Mouse (Mus musculus): Measurements from ENCODE around the gene Prr23a3. TPM values are rescaled to one million over a fixed set of nuclear protein-coding genes. Genes with fewer than 3 reads are reported as not detected.

Prr23a3 gene
- not detected for total RNA-seq (2022)

DNA sequence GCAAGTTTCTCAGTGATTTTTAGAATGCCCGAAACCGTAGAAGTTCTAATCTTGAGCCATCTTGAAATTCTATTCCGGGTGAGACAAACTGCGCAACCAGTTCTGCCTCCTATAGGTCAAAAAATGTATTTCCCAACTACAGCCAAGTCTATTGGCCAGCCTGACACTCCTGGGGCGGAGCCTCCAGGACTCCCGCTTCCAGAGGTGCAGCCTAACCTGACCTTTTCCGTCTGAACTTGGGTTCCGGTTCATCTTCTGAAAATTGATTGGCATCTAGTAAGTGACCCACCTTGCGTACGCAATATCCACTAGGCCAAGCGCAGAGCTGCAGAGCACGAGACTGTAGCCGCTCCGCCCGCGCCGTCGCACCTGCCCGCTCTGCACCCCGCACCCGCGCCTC is at the start of gene Prr23a3:
Gene Prr23a3 (plus strand): TSS at position 197 of the 400 bp plus-strand sequence.
- no peak for DNase-seq (ENCODE audit: low spot score in 2 of 2)

DNA sequence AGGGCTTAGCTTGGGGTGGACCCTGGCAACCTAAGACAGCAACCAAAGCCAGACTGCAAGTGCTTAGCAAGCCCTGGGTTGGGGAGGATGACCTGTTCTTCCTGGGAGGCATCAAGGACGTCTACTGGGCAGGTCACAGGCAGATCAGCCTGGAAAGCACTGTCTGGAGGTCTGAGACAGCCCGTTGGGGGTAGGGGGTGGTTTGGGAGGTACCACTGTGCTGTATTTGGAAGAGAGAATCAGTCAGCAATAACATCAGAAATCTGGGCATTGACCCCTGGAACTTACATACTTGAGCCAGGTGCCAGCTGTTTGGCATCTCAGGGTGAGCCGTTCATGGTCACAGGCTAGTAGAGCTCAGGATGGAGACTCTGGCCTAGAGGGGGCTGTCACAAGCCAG is 48.5 kb upstream of the Prr23a3 start:
- no peak for DNase-seq (ENCODE audit: low spot score in 2 of 2)

DNA sequence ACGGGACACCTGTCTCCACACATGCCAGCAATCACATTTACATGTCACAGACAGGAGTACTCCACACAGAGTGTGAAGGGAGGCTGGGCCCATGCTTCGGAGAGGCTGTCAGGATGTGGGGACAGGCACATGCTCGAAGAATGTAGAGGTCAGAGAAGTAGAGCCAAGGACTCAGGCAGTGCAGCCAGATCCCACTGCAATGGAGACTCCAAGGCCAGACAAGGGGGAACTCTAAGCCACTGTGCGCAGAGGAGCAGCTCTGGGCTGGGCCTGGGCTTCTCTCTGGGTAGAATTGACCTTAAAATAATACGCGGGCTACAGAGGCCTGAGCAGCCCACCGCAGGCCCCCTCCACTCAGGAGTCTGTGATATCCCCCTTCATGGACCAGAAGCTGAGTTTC is 47.0 kb upstream of the Prr23a3 start:
- no peak for DNase-seq (ENCODE audit: low spot score in 2 of 2)

DNA sequence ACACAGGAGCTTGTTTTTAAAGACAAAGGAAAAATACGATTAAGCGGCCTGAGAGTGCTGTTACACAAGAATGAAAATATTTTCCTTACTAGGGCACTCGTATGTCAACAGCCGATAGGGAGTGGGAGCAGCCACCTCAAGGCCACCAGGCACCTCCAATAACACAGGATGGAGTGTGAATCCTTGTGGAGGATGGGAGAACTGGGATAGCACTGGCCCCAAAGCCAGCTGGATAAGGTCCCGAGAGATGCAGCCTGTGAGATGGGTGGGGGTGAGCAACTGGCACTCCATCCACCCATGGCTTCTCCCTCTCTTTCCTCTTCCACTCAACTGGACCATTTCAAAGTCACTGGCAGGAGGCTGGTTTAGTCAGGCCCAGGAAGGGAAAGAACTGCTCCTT is 45.6 kb upstream of the Prr23a3 start:
- no peak for DNase-seq (ENCODE audit: low spot score in 2 of 2)

DNA sequence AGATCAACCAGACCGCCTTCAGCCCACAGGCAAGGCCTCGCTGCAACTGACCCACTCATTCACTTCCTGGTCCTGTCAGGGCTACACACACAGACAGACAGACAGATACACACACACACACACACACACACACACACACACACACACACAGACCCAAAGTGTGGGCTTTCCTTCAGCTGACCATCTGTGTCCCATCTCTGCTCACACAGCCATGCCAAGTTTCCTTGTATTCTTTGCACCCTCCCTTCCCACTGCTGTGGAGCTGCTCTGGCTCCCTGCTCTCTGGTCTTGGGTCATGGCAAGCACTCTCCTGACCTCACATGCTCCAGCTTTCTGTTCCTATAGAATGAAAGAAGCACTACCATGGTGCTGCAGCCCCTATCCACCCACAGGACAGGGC is 45.1 kb upstream of the Prr23a3 start:
- no peak for DNase-seq (ENCODE audit: low spot score in 2 of 2)

DNA sequence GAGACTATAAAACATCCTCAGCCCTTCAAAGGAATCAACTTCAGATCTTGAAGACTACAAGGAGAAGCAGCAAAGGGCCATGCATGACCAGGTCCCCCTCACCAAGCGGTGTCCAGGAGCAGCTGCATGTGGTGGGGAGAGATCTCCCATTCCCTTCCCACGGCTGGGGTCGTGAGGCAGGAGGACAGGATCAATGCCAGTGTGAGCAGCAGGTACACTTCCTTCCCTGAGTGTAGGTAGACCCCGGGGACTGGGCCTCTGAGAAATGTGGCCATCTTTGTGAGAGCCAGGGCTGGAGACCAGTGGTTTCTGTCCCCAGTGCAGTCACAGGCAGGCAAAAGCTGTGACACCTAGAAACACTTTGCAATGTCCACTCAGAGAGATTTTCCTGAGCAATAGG is 44.1 kb upstream of the Prr23a3 start:
- DNase-seq (ENCODE audit: low spot score in 2 of 2): no peak

DNA sequence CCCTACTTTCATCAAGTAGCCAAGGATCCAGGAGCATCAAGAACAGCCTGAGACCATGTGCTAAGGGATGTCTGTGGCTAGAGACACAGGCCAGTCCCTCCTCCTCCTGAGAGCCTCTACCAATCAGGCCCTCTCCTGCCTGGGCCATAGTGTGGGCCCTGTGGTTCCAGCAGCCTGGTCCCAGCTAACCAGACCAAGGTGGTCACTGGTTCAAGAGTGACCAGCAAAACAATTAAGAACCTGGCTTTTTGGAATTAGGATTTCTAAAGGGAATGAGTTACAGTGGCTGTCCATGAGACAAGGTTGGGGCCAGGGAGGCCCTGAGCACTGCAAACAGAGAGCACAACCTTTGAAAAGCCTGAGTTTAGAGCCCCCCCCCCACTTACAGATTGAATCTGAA is 43.5 kb upstream of the Prr23a3 start:
- DNase-seq (ENCODE audit: low spot score in 2 of 2): no peak

DNA sequence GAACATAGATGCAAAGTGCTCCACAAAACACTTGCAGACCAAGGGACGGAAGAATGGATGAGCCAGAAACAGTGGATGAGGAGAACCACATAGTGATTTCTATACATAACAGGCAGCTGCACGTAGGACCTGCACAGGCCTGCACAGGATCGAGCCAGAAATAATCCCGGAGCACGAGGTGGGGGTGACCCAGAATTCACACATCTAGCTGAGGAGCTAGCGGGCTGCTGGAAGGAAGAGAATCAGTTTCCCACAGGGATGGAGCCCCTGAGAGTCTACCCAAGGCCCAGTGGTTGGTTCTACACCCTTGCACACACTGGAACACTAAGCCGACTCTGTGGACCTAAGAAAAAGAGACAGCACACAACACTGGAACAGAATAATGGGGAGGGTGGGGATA is 40.8 kb upstream of the Prr23a3 start:
- DNase-seq (ENCODE audit: low spot score in 2 of 2): no peak

DNA sequence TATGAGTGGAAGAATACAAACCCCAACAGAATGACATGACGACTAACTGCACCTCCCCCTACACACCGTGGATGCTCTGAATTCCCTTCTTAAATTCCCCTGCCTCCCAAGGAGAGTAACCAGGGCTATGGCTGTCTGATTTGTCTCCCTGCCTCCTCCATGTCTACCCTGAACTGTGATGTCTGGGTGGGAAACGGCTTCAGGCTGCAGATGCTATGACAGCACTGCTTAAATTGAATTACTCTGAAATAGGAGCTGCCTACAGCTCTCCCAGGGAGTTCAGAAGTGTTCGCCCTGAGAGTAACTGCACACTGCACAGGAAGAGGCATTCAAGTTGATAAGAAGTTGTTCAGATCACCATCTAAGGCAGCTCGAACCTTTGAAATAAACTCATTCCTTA is 35.1 kb upstream of the Prr23a3 start:
- no peak for DNase-seq (ENCODE audit: low spot score in 2 of 2)

DNA sequence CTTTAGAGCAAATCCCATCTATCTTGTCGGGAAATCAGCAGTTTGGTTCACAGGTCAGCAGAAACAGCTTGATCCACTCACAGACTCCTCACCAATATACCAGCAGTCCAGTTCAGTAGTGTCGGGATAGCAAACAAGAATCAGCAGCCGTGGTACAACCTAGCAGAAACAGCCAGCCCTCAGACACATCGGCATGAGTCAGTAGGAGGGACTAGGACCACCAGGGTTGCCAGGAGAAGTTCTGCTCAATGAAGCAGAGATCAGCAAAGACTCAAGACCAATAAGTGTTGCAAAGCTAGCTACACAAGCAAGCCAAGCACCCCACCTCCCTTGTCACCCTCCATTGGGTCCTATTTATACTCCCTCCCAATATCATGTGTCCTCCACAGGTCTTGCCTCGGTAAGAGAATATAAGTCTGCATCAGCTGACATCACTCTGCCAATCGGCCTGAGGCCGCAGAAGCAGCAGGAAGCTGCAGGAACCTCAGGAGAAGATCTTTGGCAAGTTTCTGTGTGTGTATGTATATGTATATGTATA is 27.0 kb upstream of the Prr23a3 start:
- DNase-seq (ENCODE audit: low spot score in 2 of 2): no peak

DNA sequence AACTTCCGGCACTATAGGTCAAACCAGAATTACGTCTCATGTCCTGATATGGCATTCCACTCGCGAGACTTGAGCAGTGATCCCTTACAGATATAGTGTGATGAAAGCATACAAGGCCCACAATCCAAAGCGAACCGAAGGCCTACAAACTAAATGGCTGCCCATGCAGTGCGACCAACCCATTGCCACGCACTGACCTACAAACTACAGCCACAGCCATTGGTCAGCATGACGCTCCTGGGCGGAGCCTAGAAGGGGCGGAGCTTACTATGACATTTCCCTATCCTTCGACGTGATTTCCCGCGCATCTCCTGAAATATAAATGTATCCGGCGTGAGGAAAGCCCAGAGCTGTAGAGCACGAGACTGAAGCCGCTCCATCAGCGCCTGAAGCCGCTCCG is 22.4 kb upstream of the Prr23a3 start, which contains the start of gene Prr23a1:
Gene Prr23a1 (plus strand): TSS at position 387 of the 400 bp plus-strand sequence.
- no peak for DNase-seq (ENCODE audit: low spot score in 2 of 2)

DNA sequence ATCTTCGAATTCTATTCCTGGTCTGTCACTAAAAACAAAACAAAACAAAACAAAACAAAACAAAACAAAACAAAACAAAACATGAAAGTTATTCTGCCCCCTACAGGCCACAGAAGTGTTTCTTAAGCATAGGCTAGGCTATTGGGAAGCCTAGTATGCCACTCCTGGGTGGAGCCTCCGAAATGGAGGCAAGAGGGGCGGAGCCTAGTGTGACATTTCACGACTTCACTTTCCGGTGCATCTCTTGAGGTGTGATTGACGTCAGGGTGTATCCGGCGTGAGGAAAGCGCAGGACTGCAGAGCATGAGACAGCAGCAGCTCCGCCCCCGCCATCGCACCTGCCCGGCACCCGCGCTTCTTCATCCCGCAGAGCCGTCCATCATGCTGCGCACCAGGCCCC is 8.4 kb upstream of the Prr23a3 start, which contains the start of gene Prr23a2:
Gene Prr23a2 (plus strand): TSS at position 285 of the 400 bp plus-strand sequence.
- DNase-seq (ENCODE audit: low spot score in 2 of 2): no peak

DNA sequence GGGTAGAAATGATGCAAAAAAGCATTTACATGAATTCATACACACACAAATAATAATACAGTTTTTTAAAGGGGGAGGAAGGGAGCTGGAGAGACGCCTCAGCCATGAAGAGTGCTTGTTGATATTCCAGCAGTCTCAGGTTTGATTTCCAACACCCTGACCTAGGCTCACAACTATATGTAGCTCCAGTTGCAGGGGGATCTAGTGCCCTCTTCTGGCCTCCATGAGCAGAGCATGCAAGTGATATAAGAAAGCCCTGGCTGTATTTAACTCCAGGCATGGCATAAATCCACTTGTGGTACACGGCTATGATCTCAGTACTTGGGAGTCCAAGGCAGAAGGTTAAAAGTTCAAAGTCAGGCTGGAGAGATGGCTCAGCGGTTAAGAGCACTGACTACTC is 1.1 kb upstream of the Prr23a3 start:
- DNase-seq (ENCODE audit: low spot score in 2 of 2): no peak

DNA sequence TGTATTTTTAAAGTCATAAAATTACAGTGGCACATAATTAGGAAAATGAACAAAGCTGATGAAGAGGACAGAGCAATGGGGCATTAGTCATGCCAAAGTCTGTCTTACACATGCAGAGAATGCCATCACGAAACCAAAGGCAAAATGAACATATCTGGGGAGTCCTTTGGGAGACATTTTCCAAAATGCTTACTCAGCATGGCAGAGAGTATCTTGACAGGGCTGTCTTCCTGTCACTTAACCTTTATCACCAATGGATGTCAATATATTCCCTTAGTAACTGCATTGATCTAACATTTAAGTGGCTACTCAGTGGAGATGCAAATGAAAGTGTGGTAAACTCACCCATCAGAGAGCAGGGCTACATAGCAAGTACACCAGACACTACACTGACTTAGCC is 36.9 kb downstream of the Prr23a3 start:
- DNase-seq (ENCODE audit: low spot score in 2 of 2): no peak

DNA sequence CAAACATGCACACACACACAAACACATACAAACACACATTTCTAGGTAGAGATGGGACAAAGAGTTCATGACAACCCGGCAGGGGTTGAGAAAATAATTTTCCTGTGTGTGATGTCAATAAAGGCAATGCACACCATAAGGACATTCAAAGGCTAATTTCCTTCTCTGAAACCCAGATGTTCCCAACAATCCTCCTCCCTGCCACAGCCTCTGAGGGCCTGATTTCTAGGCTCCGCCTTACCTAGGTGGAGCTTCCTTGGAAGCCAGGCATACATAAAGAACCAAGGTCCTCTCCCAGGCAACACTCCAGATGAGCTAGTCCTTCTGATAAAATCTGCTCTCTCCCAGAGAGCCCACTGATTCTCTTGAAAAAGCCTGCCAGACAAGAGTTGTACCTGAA is 38.3 kb downstream of the Prr23a3 start, which contains the start of gene 7420426K07Rik:
Gene 7420426K07Rik (plus strand): TSS at position 301 of the 400 bp plus-strand sequence.
- no peak for DNase-seq (ENCODE audit: low spot score in 2 of 2)

Other genes starting within 250 kb of the Prr23a3 start
- gene Prr23a1, start 22.3 kb upstream of the Prr23a3 start, total RNA-seq (2022): not detected
- gene Prr23a2, start 8.3 kb upstream of the Prr23a3 start, total RNA-seq (2022): not detected
- not detected for gene 7420426K07Rik, start 38.4 kb downstream of the Prr23a3 start, total RNA-seq (2022)
- gene Foxl2, start 90.5 kb downstream of the Prr23a3 start, total RNA-seq (2022): 1 to 10 TPM in 1 of 4 experiments, under 1 TPM in 3; 0.72 to 1.1 (median 0.90) TPM
- gene Faim, start 121.6 kb downstream of the Prr23a3 start, total RNA-seq (2022): 10 to 100 TPM; 27.0 to 36.2 (median 30.2) TPM
- under 1 TPM in 1 of 4 experiments, not detected in 3; 0.23 TPM for gene Gm1123, start 170.9 kb downstream of the Prr23a3 start, total RNA-seq (2022)